Mouse (Mus musculus): ENCODE results near the gene Gm42420.
A peak's percentile ranks its signal among the peaks of the same experiment; 100 is the strongest.

Gene Gm42420

GRCm38 (mm10) chr6:39585517-39585916 lies at the start of gene Gm42420:
TSS of gene Gm42420 (plus strand) at chr6:39585753.
- DNase-seq = no peak

GRCm38 (mm10) chr6:39536621-39537020 lies 48.9 kb upstream of the Gm42420 start:
- no peak for DNase-seq

- DNase-seq = no peak
Observed at GRCm38 (mm10) chr6:39537276-39537675, 48.3 kb upstream of the Gm42420 start.

GRCm38 (mm10) chr6:39538227-39538626 lies 47.3 kb upstream of the Gm42420 start:
- no peak for DNase-seq

- DNase-seq = peak; percentile 70 to 72
Observed at GRCm38 (mm10) chr6:39539679-39540155, 45.8 kb upstream of the Gm42420 start.

- DNase-seq = no peak
Observed at GRCm38 (mm10) chr6:39540563-39540962, 45.0 kb upstream of the Gm42420 start.

GRCm38 (mm10) chr6:39542631-39543597 lies 42.6 kb upstream of the Gm42420 start:
- DNase-seq = peak; percentile 83 to 86

GRCm38 (mm10) chr6:39543769-39544420 lies 41.7 kb upstream of the Gm42420 start:
- peak; percentile 43 to 59 for DNase-seq

GRCm38 (mm10) chr6:39545474-39545873 lies 40.1 kb upstream of the Gm42420 start:
- DNase-seq = no peak

- DNase-seq = no peak
Observed at GRCm38 (mm10) chr6:39548030-39548429, 37.5 kb upstream of the Gm42420 start.

- no peak for DNase-seq
Observed at GRCm38 (mm10) chr6:39551981-39552636, 33.4 kb upstream of the Gm42420 start.

GRCm38 (mm10) chr6:39554888-39555647 lies 30.5 kb upstream of the Gm42420 start:
- DNase-seq = no peak

GRCm38 (mm10) chr6:39555648-39555945 lies 30.0 kb upstream of the Gm42420 start:
- no peak for DNase-seq

- peak in 1 of 2 experiments; percentile 57 for DNase-seq
Observed at GRCm38 (mm10) chr6:39556900-39557659, 28.5 kb upstream of the Gm42420 start.

GRCm38 (mm10) chr6:39557723-39558261 lies 27.8 kb upstream of the Gm42420 start, which contains the start of gene Dennd2a:
TSS of gene Dennd2a (minus strand) at chr6:39557867.
- DNase-seq = peak in 1 of 2 experiments; percentile 77

- peak in 1 of 2 experiments; percentile 15 for DNase-seq
Observed at GRCm38 (mm10) chr6:39559276-39559939, 26.1 kb upstream of the Gm42420 start.

GRCm38 (mm10) chr6:39562166-39563015 lies 23.2 kb upstream of the Gm42420 start:
- DNase-seq = peak; percentile 84 to 87

GRCm38 (mm10) chr6:39567528-39567927 lies 18.0 kb upstream of the Gm42420 start:
- DNase-seq = peak; percentile 44 to 52

- DNase-seq = no peak
Observed at GRCm38 (mm10) chr6:39570426-39570825, 15.1 kb upstream of the Gm42420 start.
